Mouse (Mus musculus): Measurements from ENCODE around the gene Pou2f2. TPM values are rescaled to one million over a fixed set of nuclear protein-coding genes. Genes with fewer than 3 reads are reported as not detected.

The Pou2f2 gene
- polyA plus RNA-seq, 1 experiment from 2014 or later: 4.2 TPM

DNA sequence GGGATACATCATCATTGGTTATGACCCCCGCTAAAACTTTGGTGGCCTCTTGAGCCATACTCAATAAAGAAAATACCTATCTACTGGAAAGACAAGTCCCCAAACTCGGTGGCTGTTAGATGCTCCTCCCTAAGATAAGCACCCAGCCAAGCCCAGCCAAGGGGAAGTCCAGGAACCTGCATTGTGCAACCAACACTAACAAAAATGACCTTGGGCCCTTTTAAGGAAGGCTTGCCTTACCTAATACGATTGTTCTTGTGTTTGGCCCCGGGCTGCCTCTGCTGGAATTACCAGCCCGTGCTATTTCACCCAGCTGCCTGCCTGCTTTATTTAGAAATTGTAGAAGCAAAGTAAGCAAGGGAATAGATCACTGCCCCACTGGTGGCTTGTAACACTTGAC is 94.9 kb downstream of the Pou2f2 start:
- Histone ChIP-seq H3K36me3 (replicated peaks; ENCODE audit: control insufficient read depth, insufficient read depth, low read depth, low read length) (peaks cover 26% of the 10 kb centered on the region), H3K27ac (replicated peaks; ENCODE audit: low read depth, low read length) (no peak overlapping the region), H3K9ac (replicated peaks; ENCODE audit: low read length) (no peak overlapping the region), H3K4me1 (ENCODE audit: control insufficient read depth, insufficient read depth, low read length) (peaks cover under 1% of the 10 kb centered on the region; the same call in 1 of the 2 replicates), H3K27me3 (ENCODE audit: control insufficient read depth, insufficient read depth, low read length) (no peaks in the 10 kb centered on the region), H3K4me3 (ENCODE audit: low read depth, low read length) (no peak overlapping the region), H3K4me2 (ENCODE audit: low read depth, low read length) (no peak overlapping the region), H3K9me3 (replicated peaks; ENCODE audit: control insufficient read depth, low read length) (no peaks in the 10 kb centered on the region)
- DNase-seq (ENCODE audit: low spot score) (no peak), ATAC-seq (replicated peaks; ENCODE audit: insufficient number of reproducible peaks, low FRiP score, low TSS enrichment, low read depth) (no peak)
- WGBS: 88% methylated on average over 5 of the region's 5 CpGs

DNA sequence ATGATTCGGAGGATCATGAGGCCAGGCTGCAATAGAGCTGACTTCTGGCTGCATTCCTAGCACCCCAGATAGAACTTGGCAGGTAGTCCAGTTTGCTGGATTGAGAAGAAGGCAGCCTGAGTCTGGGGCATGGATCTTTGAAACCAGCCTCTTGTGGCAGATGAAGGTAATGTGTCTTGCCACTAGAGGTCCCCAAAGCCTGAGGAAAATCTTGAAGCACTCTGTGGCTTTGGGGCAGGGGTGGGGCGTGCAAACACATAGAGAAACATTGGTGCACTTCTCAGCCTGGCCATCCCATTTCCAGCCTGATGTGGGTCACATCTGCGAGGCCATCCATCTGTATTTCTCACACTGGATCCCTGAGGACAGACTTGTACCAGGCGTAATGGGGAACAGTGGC is 97.0 kb downstream of the Pou2f2 start:
- Histone ChIP-seq H3K27ac (replicated peaks; ENCODE audit: low read depth, low read length) (no peak overlapping the region), H3K36me3 (replicated peaks; ENCODE audit: control insufficient read depth, insufficient read depth, low read depth, low read length) (peaks cover 28% of the 10 kb centered on the region), H3K27me3 (ENCODE audit: control insufficient read depth, insufficient read depth, low read length) (no peaks in the 10 kb centered on the region), H3K9ac (replicated peaks; ENCODE audit: low read length) (no peak overlapping the region), H3K4me2 (ENCODE audit: low read depth, low read length) (no peak overlapping the region), H3K4me1 (ENCODE audit: control insufficient read depth, insufficient read depth, low read length) (no peaks in the 10 kb centered on the region), H3K9me3 (replicated peaks; ENCODE audit: control insufficient read depth, low read length) (no peaks in the 10 kb centered on the region), H3K4me3 (ENCODE audit: low read depth, low read length) (no peak overlapping the region)
- DNase-seq (ENCODE audit: low spot score) (peak; percentile 58), ATAC-seq (replicated peaks; ENCODE audit: insufficient number of reproducible peaks, low FRiP score, low TSS enrichment, low read depth) (no peak)
- WGBS: 89% methylated on average over 4 of the region's 4 CpGs

GRCm38 (mm10) chr7:25080431-25080830 is 99.1 kb downstream of the Pou2f2 start:
- Histone ChIP-seq H3K4me1 (ENCODE audit: control insufficient read depth, insufficient read depth, low read length) (no peaks in the 10 kb centered on the region), H3K27ac (replicated peaks; ENCODE audit: low read depth, low read length) (no peak overlapping the region)
- no peak for DNase-seq (ENCODE audit: low spot score)

DNA sequence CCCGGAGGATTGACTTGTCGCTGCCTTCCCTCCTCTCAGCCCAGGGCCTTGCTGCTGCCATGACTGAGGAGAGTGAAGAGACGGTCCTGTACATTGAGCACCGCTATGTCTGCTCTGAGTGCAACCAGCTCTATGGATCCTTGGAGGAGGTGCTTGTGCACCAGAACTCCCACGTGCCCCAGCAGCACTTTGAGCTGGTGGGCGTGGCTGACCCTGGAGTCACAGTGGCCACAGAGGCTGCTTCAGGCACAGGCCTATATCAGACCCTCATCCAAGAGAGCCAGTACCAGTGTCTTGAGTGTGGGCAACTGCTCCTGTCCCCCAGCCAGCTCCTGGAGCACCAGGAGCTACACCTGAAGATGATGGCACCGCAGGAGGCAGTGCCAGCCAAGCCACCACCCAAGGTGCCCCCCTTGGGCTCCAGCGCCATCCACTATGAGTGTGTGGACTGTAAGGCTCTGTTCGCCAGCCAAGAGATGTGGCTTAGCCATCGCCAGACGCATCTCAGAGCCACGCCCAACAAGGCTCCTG is 100.0 kb downstream of the Pou2f2 start:
- no peak for DNase-seq (ENCODE audit: low spot score)
- H3K4me2 ChIP-seq (ENCODE audit: low read depth, low read length): no peak overlapping the region
- 86% methylated on average over 12 of the region's 12 CpGs for WGBS
- H3K4me3 ChIP-seq (ENCODE audit: low read depth, low read length): no peak overlapping the region
- no peak overlapping the region for H3K9ac ChIP-seq (replicated peaks; ENCODE audit: low read length)
- no peak overlapping the region for H3K27ac ChIP-seq (replicated peaks; ENCODE audit: low read depth, low read length)
- H3K27me3 ChIP-seq (ENCODE audit: control insufficient read depth, insufficient read depth, low read length): no peaks in the 10 kb centered on the region
- no peak for ATAC-seq (replicated peaks; ENCODE audit: insufficient number of reproducible peaks, low FRiP score, low TSS enrichment, low read depth)
- H3K9me3 ChIP-seq (replicated peaks; ENCODE audit: control insufficient read depth, low read length): no peaks in the 10 kb centered on the region
- H3K4me1 ChIP-seq (ENCODE audit: control insufficient read depth, insufficient read depth, low read length): no peaks in the 10 kb centered on the region
- peaks cover 28% of the 10 kb centered on the region for H3K36me3 ChIP-seq (replicated peaks; ENCODE audit: control insufficient read depth, insufficient read depth, low read depth, low read length)

More at GRCm38 (mm10) chr7:25080431-25080830, 99.1 kb downstream of the Pou2f2 start:
- peaks cover 28% of the 10 kb centered on the region for H3K36me3 ChIP-seq (replicated peaks; ENCODE audit: control insufficient read depth, insufficient read depth, low read depth, low read length)
- H3K4me3 ChIP-seq (ENCODE audit: low read depth, low read length): no peak overlapping the region
- no peaks in the 10 kb centered on the region for H3K27me3 ChIP-seq (ENCODE audit: control insufficient read depth, insufficient read depth, low read length)
- no peaks in the 10 kb centered on the region for H3K9me3 ChIP-seq (replicated peaks; ENCODE audit: control insufficient read depth, low read length)
- 92% methylated on average over 13 of the region's 13 CpGs for WGBS
- no peak for ATAC-seq (replicated peaks; ENCODE audit: insufficient number of reproducible peaks, low FRiP score, low TSS enrichment, low read depth)
- no peak overlapping the region for H3K9ac ChIP-seq (replicated peaks; ENCODE audit: low read length)
- H3K4me2 ChIP-seq (ENCODE audit: low read depth, low read length): no peak overlapping the region

DNA sequence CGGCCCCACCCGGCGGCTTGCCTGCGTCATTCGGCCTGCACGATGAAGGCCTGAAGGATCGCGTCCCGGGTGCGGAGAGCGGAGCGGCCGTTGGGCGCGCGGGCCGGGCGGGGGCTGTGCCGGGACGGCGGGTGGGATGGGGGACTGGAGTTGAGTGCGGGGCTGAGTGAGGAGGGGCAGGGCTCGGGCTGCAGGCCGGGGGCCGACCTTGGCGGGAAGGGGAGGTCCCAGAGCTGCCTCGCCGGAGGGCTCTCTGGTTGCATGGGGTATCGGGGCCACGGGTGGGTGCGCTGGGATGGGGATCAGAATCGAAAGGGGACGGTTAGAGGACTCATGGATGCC is 102.1 kb downstream of the Pou2f2 start:
- Histone ChIP-seq H3K36me3 (replicated peaks; ENCODE audit: control insufficient read depth, insufficient read depth, low read depth, low read length) (peaks cover 20% of the 10 kb centered on the region), H3K4me1 (ENCODE audit: control insufficient read depth, insufficient read depth, low read length) (no peaks in the 10 kb centered on the region), H3K27ac (replicated peaks; ENCODE audit: low read depth, low read length) (peak overlapping the region; percentile 92), H3K4me3 (ENCODE audit: low read depth, low read length) (peak overlapping the region; percentile 93), H3K9ac (replicated peaks; ENCODE audit: low read length) (peak overlapping the region; percentile 91), H3K4me2 (ENCODE audit: low read depth, low read length) (peak overlapping the region; percentile 71), H3K27me3 (ENCODE audit: control insufficient read depth, insufficient read depth, low read length) (no peaks in the 10 kb centered on the region), H3K9me3 (replicated peaks; ENCODE audit: control insufficient read depth, low read length) (no peaks in the 10 kb centered on the region)
- ATAC-seq (replicated peaks; ENCODE audit: insufficient number of reproducible peaks, low FRiP score, low TSS enrichment, low read depth) (peak; percentile 47), DNase-seq (ENCODE audit: low spot score) (no peak)
- under 1% methylated on average over 32 of the region's 33 CpGs for WGBS

DNA sequence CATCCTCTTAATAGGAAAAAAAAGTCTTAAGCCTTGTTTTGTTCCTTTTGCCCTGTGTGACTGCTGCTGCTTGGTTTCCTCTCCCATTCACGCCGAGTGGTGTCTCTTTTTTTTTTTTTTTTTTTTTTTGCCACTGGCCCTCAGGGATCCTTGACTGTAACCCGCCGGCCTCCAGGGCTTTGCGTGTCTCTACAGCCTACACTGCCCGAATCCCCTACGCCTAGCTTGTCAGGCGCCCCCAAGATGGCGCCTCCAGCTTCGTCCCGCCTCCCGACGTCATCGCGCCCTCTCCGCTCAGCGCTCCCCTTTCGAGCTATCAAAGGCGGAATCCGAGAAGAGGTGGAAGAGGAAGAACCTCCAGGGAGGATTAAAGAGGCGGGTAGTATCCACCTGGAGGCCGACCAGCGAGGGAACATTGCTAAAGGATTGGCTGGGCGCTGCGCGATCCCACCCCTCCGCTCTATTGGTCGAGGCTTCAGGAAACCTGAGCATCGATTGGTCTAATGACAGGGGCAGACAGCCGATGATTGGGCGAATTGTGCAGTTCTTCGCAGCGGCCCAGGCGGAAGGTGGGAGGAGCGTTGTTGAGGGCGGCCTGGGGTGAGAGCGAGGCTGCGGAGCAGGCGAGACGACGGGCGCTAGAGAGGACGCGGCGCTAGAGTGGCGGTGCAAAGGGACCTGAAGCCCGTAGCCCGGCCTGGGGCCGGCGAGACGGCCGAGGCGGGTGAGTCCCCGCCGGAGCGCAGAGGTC is 102.7 kb downstream of the Pou2f2 start:
- Histone ChIP-seq H3K36me3 (replicated peaks; ENCODE audit: control insufficient read depth, insufficient read depth, low read depth, low read length) (peaks cover 20% of the 10 kb centered on the region), H3K9ac (replicated peaks; ENCODE audit: low read length) (peak overlapping the region; percentile 91), H3K9me3 (replicated peaks; ENCODE audit: control insufficient read depth, low read length) (no peaks in the 10 kb centered on the region), H3K4me1 (ENCODE audit: control insufficient read depth, insufficient read depth, low read length) (no peaks in the 10 kb centered on the region), H3K27me3 (ENCODE audit: control insufficient read depth, insufficient read depth, low read length) (no peaks in the 10 kb centered on the region), H3K4me3 (ENCODE audit: low read depth, low read length) (peak overlapping the region; percentile 93), H3K4me2 (ENCODE audit: low read depth, low read length) (peak overlapping the region; percentile 59), H3K27ac (replicated peaks; ENCODE audit: low read depth, low read length) (peak overlapping the region; percentile 92)
- peak; percentile 98 for DNase-seq (ENCODE audit: low spot score)
- peak; percentile 97 for ATAC-seq (replicated peaks; ENCODE audit: insufficient number of reproducible peaks, low FRiP score, low TSS enrichment, low read depth)
- under 1% methylated on average over 56 of the region's 56 CpGs for WGBS

DNA sequence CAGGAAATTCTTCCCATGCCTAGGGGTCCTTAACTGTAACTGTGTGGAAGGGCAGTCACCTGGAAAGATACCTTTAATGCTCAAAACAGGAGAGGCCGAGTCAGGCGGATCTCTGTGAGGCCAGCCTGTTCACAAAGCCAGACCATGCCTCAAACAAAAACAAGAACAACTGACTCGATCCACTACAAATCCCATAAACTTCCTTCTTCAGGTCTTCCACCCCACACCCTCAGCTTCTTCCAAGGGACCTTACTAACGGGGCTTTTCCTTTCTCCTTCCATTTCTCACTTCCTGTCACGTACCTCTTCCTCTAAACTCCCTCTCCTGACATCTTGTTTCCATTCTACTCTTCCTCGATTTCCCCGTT is 103.2 kb downstream of the Pou2f2 start:
- 17% methylated on average over 7 of the region's 7 CpGs for WGBS
- ATAC-seq (replicated peaks; ENCODE audit: insufficient number of reproducible peaks, low FRiP score, low TSS enrichment, low read depth) (no peak), DNase-seq (ENCODE audit: low spot score) (no peak)
- H3K27ac ChIP-seq (replicated peaks; ENCODE audit: low read depth, low read length): peak overlapping the region; percentile 83
- peak overlapping the region; percentile 37 for H3K4me3 ChIP-seq (ENCODE audit: low read depth, low read length)
- H3K9ac ChIP-seq (replicated peaks; ENCODE audit: low read length): peak overlapping the region; percentile 63
- no peaks in the 10 kb centered on the region for H3K4me1 ChIP-seq (ENCODE audit: control insufficient read depth, insufficient read depth, low read length)
- H3K9me3 ChIP-seq (replicated peaks; ENCODE audit: control insufficient read depth, low read length): no peaks in the 10 kb centered on the region
- no peaks in the 10 kb centered on the region for H3K27me3 ChIP-seq (ENCODE audit: control insufficient read depth, insufficient read depth, low read length)
- H3K4me2 ChIP-seq (ENCODE audit: low read depth, low read length): peak overlapping the region; percentile 59
- peaks cover 14% of the 10 kb centered on the region for H3K36me3 ChIP-seq (replicated peaks; ENCODE audit: control insufficient read depth, insufficient read depth, low read depth, low read length)

GRCm38 (mm10) chr7:25073924-25074323 is 105.6 kb downstream of the Pou2f2 start:
- Histone ChIP-seq H3K4me1 (ENCODE audit: control insufficient read depth, insufficient read depth, low read length) (no peaks in the 10 kb centered on the region), H3K27ac (replicated peaks; ENCODE audit: low read depth, low read length) (0 out of 2 replicates have a peak overlapping the region, but pooled peaks have one; percentile 84), H3K9me3 (replicated peaks; ENCODE audit: control insufficient read depth, low read length) (no peaks in the 10 kb centered on the region), H3K4me2 (ENCODE audit: low read depth, low read length) (no peak overlapping the region), H3K4me3 (ENCODE audit: low read depth, low read length) (no peak overlapping the region), H3K27me3 (ENCODE audit: control insufficient read depth, insufficient read depth, low read length) (no peaks in the 10 kb centered on the region), H3K36me3 (replicated peaks; ENCODE audit: control insufficient read depth, insufficient read depth, low read depth, low read length) (no peaks in the 10 kb centered on the region), H3K9ac (replicated peaks; ENCODE audit: low read length) (no peak overlapping the region; the same call in 1 of the 2 replicates)
- DNase-seq (ENCODE audit: low spot score) (no peak), ATAC-seq (replicated peaks; ENCODE audit: insufficient number of reproducible peaks, low FRiP score, low TSS enrichment, low read depth) (no peak)
- WGBS: 81% methylated on average over 8 of the region's 8 CpGs
